Mouse (Mus musculus) CD8-positive naive resting alpha-beta T cell, adult 2 months (primary cell): ENCODE data around the gene Wdfy2.
A peak's percentile ranks its signal among the peaks of the same experiment; 100 is the strongest.
"Not testable (repeated sequence)": the region's sequence is repeated elsewhere in the genome, so short reads cannot be mapped to it uniquely, and the experiment has no call there.

Experiments used
- DNase-seq, 2 experiments: peaks; one replicate each; pipeline ENCODE4 v3.0.0; 2022; ENCODE audit warnings: low read depth in 2 of 2, low spot score in 2 of 2

Wdfy2 gene

DNA sequence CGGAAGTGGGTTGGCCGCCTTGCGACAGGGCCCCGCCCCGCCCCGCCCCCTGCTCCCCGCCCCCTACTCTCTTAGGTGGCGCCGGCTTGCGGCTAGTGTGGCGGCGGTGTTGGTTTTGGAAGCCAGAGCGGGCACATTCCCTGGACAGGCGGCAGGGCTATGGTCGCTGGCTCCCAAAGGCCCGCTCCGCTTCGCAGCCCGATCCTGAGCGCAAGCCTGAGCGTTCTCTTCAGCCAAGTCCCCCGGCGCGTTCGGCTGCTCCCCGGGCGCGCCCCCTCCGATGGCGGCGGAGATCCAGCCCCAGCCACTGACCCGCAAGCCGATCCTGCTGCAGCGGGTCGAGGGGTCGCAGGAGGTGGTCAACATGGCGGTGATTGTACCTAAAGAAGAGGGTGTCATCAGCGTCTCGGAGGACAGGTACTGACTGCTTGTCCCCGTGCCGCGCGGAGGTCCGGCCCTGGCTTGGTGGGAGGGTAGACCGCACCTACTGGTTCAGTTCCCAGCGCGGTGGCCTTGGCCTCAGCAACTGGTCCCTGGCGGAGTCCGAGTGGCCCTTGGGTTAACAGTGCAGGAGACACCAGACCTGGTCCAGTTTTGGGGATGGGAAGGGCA is at the start of gene Wdfy2:
Gene Wdfy2 (plus strand): TSS at position 38 of the 612 bp plus-strand sequence.
- no peak for DNase-seq

DNA sequence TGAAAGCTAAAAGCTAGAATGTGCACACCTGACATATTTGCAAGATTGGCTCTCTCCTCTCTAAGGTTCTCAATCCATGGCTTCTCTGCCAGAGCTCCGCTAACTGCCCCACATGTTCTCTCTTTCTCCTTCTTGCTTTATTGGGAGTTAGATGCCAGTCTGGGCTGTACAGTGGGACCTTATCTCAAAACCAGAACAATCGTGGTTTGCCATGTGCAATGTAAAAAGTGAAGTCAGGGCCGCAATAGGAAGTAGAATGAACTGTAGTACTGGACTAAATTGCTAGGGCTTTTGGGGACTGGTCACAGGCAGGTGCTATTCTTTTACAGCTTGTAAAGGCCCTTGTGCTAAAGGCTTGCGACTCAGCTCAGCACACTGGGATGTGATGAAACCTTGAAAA is 48.2 kb upstream of the Wdfy2 start:
- no peak for DNase-seq

DNA sequence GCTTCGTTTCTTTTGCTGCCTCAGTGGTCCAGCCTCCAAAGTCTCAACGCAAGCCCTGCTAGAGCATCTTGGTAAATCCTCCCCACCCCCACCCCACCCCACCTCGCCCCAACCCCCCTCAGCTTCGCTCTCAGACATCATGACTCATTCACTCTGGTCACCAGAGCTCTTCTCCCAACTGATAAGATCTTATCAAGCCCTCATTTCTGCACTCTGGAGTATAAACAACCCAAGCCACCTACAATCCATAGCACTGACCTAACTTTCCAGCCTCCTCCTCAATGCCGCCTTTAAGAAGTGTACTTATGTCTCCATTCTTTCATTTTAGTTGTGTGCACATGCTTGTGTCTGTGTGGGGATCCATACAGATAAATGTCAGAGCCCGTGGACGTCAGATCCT is 41.8 kb upstream of the Wdfy2 start:
- no peak for DNase-seq

DNA sequence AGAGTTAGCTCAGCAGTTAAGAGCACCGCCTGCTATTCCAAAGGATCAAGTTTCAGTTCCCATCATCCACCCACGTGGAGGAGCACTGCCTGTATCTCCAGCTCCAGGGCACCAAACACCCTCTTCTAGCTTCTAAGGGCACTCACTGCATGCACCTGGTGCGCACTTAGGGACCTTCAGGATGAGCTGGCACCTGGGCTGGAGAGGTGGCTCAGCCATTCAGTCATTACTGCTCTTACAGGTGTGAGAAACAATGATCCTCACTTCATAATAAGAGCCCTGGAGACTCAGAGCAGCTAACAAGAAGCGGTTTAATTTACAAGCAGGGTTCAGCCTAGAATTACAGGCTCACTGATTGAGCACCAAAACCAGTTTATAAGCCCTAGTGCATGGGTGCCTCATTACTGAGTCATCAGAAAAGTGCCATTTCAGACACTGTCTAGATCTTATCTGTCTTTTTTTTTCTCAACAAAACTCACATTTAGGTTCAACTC is 38.8 kb upstream of the Wdfy2 start:
- DNase-seq: no peak

DNA sequence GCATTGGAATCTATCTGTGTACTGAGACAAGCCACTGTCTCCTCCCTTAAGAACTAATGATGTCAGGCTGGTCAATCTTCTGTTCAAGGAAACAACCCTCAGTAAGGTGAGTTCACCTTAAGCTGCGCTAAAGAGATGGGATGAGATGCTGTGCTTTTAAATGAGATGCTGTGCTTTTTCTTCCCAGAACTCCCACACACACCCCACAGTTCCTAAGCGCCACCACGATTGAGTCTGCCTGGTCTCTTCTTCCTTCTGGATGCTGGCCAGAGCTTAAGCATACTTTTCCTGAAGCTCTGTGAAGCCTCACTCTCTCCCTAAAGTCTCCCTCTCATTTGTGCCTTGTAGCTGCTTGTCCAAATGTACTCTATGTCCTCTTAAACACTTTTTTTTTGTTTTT is 36.7 kb upstream of the Wdfy2 start:
- no peak for DNase-seq

DNA sequence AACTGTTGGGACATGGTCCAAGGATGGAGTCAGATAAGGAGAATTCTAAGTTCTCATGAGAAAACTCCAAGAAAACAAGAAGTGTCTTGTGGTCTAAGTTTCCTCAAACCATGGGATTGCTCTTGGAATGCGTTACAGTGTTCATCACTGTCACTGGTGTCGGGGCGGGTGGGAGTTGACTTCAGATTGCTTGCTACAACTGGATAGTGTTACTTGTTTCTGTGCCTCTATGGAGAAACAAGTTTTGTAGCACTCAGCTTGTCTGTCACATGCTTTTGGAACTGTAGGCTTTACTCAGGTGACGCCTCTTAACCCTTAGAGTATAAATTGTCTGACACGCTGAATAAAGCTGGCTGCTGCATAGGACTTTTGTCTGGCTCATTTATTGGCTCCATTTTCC is 34.3 kb upstream of the Wdfy2 start:
- DNase-seq: no peak

DNA sequence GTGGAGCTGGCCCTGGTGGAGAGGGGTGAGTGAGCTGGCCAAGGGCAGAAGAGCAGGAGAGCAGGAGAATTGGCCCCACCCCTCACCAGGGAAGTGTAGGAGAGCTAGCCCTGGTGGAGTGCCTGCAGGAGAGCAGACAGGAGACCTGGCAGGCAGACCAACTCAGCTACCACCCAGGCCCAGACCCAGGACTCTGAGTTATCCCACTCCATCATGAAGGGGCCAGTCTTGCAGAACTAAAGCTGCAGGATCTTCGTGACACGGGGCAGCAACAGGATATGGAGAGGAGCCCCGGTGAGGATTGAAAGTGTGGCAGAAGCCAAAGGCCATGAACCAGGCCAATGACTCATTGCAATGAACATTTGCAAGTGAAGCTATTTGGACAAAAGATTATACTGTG is 30.6 kb upstream of the Wdfy2 start:
- DNase-seq: no peak

DNA sequence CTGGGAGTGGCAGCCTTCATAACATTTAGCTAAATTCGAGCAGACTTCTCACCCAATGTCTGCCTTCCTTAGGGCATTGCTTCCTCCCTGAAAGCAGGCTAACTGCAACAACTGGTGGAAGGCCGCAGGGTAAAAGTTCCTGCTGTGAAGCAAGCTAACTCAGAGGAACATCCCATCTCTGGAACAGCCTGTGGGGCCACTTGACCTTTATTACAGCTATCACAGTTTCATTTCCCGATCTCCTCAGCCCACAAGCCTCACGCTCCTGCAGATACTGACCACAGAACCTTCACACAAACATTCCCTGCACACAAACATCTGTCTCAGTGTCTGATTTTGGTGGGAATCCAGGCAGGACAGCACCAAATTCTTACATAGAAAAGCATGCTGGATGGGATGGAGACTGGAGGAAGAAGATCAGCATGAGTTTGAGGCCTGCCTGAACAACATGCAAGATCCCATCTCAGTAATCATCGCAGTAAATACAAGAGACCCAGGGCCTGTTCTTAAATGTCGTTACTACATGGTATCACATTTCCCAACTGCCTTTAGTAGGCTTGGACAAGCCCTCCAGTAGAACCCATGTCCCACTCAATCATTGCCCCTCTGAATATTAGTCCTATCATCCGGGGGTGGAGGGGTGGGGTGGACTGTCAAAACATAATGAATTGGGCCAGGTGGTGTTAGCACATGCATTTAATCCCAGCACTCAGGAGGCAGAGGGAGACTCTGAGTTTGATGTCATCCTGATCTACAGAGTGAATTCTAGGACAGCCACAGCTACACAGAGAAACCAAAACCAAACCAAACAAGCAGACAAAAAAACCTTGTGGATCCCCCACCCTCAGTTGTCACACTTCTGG is 28.6 kb upstream of the Wdfy2 start:
- no peak for DNase-seq

DNA sequence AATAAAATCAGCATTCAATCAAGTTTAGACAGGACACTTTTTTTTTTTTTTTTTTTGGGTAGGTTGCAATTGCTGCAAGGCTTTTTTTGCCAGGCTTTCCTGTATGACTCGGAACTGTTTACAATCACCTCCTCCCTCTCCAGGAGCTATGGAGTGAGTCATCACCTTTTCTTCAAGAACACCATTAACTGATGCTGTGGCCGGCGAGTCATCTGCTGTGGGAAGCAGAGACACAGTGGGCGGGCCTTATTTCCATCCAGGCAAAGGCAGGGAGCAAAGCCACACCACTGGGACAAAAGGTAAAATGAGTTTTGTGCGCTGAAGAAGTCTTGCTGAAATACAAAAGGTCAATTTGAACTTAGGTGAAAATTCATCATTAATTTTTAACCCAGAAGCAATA is 24.7 kb upstream of the Wdfy2 start:
- no peak for DNase-seq

DNA sequence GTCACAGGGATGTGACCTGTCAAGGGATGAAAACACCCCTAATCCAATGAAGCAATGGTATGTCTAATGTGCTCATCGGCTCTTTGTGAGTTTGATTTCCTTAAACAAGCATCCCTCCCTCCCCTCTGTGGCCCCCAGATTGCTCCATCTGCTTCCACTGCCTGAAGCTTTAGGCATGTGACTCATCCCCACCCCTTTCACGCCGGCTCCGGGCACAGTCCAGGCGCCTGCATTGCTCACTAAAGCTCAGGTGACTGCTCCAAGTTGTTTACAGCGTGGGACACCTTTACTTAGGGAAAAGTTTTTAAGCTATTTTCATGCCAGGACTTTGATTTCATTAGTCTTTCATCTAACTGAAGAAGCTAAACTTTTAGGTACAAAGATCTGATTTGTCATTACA is 22.9 kb upstream of the Wdfy2 start:
- DNase-seq: no peak

DNA sequence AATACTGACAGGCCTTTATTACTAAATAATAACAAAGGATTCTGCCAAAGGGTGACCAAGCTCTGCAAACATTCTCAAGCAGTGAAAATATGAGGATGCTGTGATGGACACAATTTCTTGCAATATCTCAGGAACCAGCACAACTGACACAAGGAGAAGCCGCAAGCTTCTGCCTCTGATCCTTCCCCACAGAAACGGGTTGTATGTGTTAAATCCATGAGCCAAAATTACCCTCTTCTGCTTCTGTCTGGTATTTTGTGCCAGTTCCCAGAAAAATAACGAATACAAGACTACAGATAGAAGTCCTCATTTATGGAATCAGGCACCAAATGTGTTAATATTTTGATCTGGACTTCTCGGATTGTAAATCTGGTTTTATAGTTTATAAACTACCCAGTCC is 20.7 kb upstream of the Wdfy2 start:
- DNase-seq: no peak

DNA sequence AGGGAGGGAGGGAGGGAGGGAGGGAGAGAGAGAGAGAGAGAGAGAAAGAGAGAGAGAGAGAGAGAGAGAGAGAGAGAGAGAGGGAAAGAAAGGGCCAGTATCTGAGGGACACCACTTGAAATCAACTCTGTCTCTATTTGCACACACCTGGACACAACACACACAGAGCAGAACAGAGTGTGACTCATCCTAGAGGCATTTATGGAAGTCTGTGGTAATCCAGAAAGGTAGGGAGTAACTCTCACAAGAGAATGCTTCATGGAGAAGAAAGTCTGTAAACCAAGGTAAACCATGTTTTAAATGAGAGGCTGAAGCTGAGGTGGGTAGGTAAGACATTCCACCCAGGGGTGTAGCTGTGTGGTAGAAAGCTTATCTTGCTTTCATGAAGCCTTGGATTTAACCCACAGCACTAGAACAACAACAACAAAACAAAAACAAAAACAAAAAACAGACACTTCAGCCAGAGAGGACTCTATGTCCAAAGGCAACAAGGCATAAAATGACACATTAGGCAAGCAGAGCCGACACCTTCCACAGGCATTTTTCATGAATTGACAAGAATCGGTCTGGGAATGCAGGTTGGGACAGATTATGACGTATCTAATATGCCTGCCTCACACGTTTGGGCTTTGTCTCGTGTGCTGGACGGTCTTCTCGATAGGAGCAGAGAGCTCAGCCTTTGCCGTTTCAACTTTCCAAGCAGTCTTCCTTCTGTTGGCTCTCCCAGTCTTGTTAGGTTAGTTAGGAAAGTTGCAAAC is 11.7 kb upstream of the Wdfy2 start:
- DNase-seq: no peak

DNA sequence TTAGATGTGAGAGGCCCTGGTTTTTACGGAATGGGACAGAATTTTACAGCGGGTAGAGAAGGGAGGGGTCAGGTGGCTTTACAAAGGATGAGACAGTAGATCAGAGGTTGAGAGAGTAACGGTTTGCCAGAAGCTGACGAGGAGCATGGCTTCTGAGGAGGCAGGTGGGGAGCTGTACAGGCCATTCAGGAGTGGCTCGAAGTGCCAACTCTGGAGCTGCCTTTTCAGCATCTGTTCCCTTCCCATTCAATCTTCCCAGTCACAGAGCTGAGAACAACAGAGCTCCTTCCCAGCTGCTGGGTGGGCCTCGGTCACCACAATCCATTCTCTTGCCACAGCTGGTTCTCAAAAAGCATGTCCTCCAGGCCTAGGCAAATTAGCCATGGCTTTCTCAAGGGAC is 8.2 kb upstream of the Wdfy2 start:
- DNase-seq: no peak

DNA sequence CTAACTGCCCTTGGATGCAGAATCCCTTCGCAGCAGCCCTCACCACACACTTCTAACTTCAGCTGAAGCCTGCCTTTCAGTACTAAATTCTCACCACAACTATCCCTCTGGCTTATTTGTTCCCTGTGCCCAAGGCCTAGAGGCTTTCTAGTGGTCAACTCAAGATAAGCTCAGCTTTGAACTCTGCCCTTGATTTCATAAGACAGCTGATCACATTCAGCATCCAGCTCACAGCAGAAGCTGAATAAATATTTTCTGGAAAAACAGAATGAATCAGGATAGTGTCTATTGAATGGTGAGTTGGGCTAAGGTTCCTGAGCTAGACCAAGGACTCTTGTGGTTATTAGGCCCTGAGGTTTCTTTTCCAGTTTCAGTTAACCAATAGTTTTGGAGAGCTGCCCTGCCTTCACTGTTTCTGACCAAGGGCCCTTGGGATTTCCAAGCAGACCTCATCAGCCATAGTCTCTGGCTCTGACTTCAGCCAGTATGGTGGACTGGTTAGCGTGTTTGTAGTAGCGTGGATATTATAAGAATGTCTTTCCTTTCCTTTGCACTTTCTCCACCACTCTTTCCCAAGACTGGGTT is 5.7 kb upstream of the Wdfy2 start:
- no peak for DNase-seq

DNA sequence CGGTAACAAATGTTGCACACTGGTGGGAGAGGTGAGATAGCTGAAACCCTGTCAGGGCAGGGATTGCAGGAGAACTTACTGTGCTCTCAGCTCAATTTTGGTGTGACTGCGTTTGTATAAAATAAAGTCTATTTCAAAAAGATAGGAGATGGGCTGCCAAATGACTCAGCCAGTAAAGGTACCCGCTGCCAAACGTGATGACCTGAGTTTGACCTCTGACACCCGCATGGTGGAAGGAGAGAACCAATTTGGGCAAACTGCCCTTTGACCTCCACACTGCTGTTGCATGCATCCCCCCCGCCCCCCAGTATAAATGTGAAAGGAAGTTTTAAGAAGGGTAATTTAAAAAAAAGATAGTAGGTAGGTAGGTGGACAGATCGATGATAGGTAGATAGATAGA is 4.4 kb upstream of the Wdfy2 start:
- no peak for DNase-seq

DNA sequence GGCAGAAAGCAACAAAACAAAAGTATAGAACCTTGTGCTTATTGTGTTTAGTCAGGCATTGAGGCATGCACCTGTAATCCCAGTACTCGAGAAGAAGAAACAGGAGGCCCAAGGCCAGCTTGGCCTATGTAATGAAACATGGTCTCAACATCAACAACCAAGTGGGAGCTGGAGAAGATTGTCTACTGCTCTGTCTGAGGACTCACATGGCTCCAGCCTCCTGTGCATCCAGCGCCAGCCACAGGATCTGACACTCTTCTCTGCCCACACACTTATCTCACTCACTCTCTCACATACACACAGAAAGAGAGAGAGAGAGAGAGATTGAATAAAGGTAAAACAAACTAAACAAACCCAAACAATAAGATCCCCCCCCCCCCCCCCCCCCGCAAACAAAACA is 3.9 kb upstream of the Wdfy2 start:
- DNase-seq: no peak

DNA sequence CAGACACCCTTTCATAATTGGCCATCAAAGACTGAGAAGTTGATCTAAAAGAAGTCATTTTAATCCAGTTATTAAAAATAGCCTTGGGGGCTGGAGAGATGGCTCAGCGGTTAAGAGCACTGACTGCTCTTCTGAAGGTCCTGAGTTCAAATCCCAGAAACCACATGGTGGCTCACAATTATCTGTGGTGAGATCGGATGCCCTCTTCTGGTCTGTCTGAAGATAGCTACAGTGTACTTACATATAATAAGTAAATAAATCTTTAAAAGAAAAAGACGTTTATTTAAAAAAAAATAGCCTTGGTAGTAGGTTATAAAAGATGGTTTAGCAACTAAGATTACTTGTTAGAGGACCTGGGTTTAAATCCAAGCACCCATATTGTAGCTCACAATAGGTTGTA is 1.7 kb upstream of the Wdfy2 start:
- DNase-seq: not testable (repeated sequence)

DNA sequence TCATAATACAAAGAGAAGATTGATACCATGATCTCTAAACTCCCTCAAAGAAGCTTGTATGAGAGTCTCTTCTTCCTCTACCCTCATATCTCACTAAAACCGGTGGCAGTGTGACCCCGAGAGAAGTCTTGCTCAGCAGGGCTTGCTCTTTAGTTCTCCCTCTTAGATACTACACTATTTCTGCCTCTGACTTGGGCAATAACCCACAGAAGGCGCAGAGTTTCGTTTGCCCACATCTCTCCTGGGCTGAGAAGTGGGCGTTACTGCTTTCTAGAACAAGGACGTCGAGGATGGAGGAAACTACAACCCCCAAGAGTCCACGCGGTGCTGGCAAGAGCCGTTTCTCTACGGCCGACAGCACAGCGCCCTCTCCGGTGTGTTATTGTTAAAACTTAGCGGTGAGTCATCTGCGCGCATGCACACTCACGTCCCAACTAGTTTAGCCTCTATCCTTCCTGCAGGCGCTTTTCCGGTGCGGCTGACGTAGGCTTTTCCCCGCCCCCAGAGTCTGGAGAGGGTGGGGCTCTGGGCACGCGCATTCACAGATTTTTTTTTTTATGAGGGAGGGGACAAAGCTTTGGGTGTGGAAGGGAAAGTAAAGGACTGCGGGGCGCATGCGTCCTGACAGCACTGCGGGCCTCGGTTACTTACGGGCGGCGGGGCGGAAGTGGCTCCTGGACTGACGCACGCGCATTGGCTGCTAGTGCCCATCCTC is 395 bp upstream of the Wdfy2 start:
- DNase-seq: peak; percentile 97 to 98

DNA sequence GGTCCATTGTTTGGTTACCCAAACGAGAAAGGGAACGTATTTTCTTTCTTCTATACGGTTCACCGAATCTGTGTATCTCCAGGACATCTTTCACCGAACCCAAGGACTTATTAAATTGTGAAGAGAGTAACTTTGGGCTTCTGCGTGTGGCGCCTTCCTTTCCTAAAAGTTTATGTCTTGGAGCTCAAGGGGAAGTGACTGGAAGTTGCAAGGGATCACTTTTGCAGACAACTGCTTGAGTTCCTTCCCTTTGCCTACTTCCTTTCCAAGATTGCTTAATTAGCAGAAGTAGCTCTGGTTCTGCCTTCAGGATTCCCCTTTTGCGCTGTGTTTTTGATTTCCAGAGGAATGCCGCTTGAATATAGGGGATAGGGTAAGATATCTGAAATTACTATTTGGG is 858 bp downstream of the Wdfy2 start:
- no peak for DNase-seq

DNA sequence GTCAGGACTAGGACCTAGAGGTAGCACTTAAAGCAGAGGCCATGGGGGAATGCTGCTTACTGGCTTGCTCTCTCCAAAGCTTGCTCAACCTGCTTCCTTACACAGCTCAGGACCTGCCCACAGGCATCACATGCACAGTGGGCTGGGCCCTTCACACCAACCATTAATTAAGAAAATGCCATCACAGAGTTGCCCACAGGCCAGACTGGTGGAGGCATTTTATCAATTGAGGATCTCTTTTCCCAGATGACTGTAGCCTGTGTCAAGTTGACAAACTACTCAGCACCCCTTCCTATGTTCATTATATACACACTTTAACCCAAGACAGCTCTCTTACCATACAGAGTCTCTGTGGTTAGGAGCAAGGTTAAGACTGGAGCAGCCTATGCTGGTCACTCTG is 4.2 kb downstream of the Wdfy2 start:
- no peak for DNase-seq

DNA sequence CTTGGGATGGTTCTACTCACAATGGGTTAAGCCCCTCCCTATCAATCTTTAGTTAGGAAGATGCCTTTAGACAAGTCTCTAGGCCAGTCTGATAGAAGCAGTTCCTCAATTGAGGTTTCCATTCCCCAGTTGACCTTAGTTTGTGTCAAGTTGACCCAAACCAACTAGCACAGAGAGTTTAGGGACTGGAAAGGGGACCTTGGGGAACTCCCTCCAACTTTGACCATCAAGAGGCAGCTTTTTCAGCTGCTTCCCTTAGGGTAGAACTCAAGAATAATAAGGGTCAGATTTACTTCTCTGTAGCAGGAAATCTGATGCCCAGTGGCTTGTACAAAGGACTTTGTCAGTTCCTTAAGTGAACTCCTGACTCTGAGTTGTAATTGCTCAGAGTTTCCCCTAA is 5.0 kb downstream of the Wdfy2 start:
- DNase-seq: no peak
